Mouse (Mus musculus) MEL (cell line): ENCODE data around the gene Cib4. TPM values are rescaled to one million over a fixed set of nuclear protein-coding genes. Genes with fewer than 3 reads are reported as not detected.
A peak's percentile ranks its signal among the peaks of the same experiment; 100 is the strongest.

Experiments
- DNase-seq: peaks from one replicate; pipeline ENCODE4 v3.0.0; 2011; ENCODE audit warnings: low read depth, low spot score
- H3K27ac ChIP-seq: 2 replicates; pipeline ENCODE4 v1.5.1; 2012; ENCODE audit warnings: low read depth, mild to moderate bottlenecking, control low read depth, low read length, moderate library complexity; ENCODE audit not compliant: control insufficient read depth
- H3K27me3 ChIP-seq, 2 experiments: fragments of 150-350 bp in 1 of 2; sonication (generic) in 1 of 2; 2 replicates each; pipeline ENCODE4 v1.6.1; 2012; ENCODE audit warnings: low read length in 2 of 2, mild to moderate bottlenecking in 2 of 2, improper control_type of control experiment in 1 of 2, moderate library complexity in 1 of 2; ENCODE audit not compliant: insufficient read depth in 2 of 2, control insufficient read depth in 1 of 2
- H3K36me3 ChIP-seq, 2 experiments: 2 replicates each; pipeline ENCODE4 v1.6.1; 2012 to 2014; ENCODE audit warnings: low read length in 2 of 2, improper control_type of control experiment in 1 of 2, inconsistent platforms in 1 of 2, mild to moderate bottlenecking in 1 of 2; ENCODE audit not compliant: insufficient read depth in 2 of 2, control insufficient read depth in 1 of 2
- H3K4me1 ChIP-seq, 2 experiments: fragments of 150-350 bp in 1 of 2; sonication (generic) in 1 of 2; 2 replicates each; pipeline ENCODE4 v1.6.1; 2012; ENCODE audit warnings: low read length in 2 of 2, improper control_type of control experiment in 1 of 2, mild to moderate bottlenecking in 1 of 2; ENCODE audit not compliant: insufficient read depth in 2 of 2, control insufficient read depth in 1 of 2
- H3K4me3 ChIP-seq, 2 experiments: fragments of 150-350 bp in 1 of 2; sonication (generic) in 1 of 2; 2 replicates each; pipeline ENCODE4 v1.5.1; 2012; ENCODE audit warnings: low read depth in 2 of 2, low read length in 2 of 2, mild to moderate bottlenecking in 2 of 2, moderate library complexity in 2 of 2, control low read depth in 1 of 2, improper control_type of control experiment in 1 of 2; ENCODE audit not compliant: control insufficient read depth in 1 of 2, insufficient read depth in 1 of 2
- H3K79me2 ChIP-seq: 2 replicates; pipeline ENCODE4 v1.6.1; 2012; ENCODE audit warnings: mild to moderate bottlenecking, low read length, moderate library complexity; ENCODE audit not compliant: control insufficient read depth, poor library complexity, insufficient read depth
- H3K9ac ChIP-seq: 2 replicates; pipeline ENCODE4 v1.6.1; 2012; ENCODE audit warnings: low read depth, mild to moderate bottlenecking, control low read depth, low read length, moderate library complexity; ENCODE audit not compliant: control insufficient read depth, poor library complexity, severe bottlenecking
- H3K9me3 ChIP-seq: fragments of 150-350 bp; sonication (generic); replicated peaks from 2 replicates; pipeline ENCODE4 v1.6.1; 2012; ENCODE audit warnings: mild to moderate bottlenecking, low read length, improper control_type of control experiment, moderate library complexity; ENCODE audit not compliant: insufficient read depth
- BHLHE40 ChIP-seq: IDR thresholded peaks from 2 replicates; pipeline ENCODE4 v1.6.1; 2012; ENCODE audit warnings: low read depth, mild to moderate bottlenecking, inconsistent platforms, low read length, improper control_type of control experiment, borderline replicate concordance
- CHD1 ChIP-seq: IDR thresholded peaks from 2 replicates; pipeline ENCODE4 v1.6.1; 2012; ENCODE audit warnings: low read depth, mild to moderate bottlenecking, inconsistent platforms, low read length, improper control_type of control experiment
- CHD2 ChIP-seq: IDR thresholded peaks from 2 replicates; pipeline ENCODE4 v1.6.1; 2011; ENCODE audit warnings: low read length, improper control_type of control experiment
- CTCF ChIP-seq, 3 experiments: IDR thresholded peaks in 2 of 3; conservative IDR thresholded peaks in 1 of 3; 2 replicates each; pipeline ENCODE4 v1.5.1; 2011 to 2012; ENCODE audit warnings: low read length in 3 of 3, low read depth in 2 of 3, mild to moderate bottlenecking in 2 of 3, improper control_type of control experiment in 1 of 3, inconsistent platforms in 1 of 3, mixed read lengths in 1 of 3, moderate library complexity in 1 of 3; ENCODE audit not compliant: control insufficient read depth in 1 of 3, insufficient read depth in 1 of 3, poor library complexity in 1 of 3, severe bottlenecking in 1 of 3
- E2F4 ChIP-seq: IDR thresholded peaks from 2 replicates; pipeline ENCODE4 v1.6.1; 2011; ENCODE audit warnings: low read depth, low read length, improper control_type of control experiment, borderline replicate concordance
- ELF1 ChIP-seq: IDR thresholded peaks from 2 replicates; pipeline ENCODE4 v1.6.1; 2014; ENCODE audit warnings: low read depth, mild to moderate bottlenecking, inconsistent platforms, low read length, improper control_type of control experiment, moderate library complexity
- EP300 ChIP-seq, 2 experiments: IDR thresholded peaks; 2 replicates each; pipeline ENCODE4 v1.6.1; 2011; ENCODE audit warnings: improper control_type of control experiment in 2 of 2, low read length in 2 of 2, low read depth in 1 of 2, mild to moderate bottlenecking in 1 of 2
- ETS1 ChIP-seq: IDR thresholded peaks from 2 replicates; pipeline ENCODE4 v1.6.1; 2012; ENCODE audit warnings: low read depth, mild to moderate bottlenecking, inconsistent platforms, low read length, improper control_type of control experiment, moderate library complexity
- GABPA ChIP-seq: IDR thresholded peaks from 2 replicates; pipeline ENCODE4 v1.6.1; 2012; ENCODE audit warnings: low read depth, mild to moderate bottlenecking, inconsistent platforms, low read length, improper control_type of control experiment, moderate library complexity
- GATA1 ChIP-seq: IDR thresholded peaks from 2 replicates; pipeline ENCODE4 v1.6.1; 2011; ENCODE audit warnings: low read depth, low read length, improper control_type of control experiment
- HCFC1 ChIP-seq: IDR thresholded peaks from 2 replicates; pipeline ENCODE4 v1.6.1; 2012; ENCODE audit warnings: low read depth, mild to moderate bottlenecking, inconsistent platforms, low read length, improper control_type of control experiment, moderate library complexity
- KAT2A ChIP-seq: conservative IDR thresholded peaks from 2 replicates; pipeline ENCODE4 v1.6.1; 2012; ENCODE audit warnings: low read depth, low read length, improper control_type of control experiment, inconsistent platforms
- MAFK ChIP-seq: IDR thresholded peaks from 2 replicates; pipeline ENCODE4 v1.6.1; 2011; ENCODE audit warnings: low read depth, mild to moderate bottlenecking, low read length, improper control_type of control experiment, borderline replicate concordance
- MAX ChIP-seq: IDR thresholded peaks from 2 replicates; pipeline ENCODE4 v1.6.1; 2011; ENCODE audit warnings: low read length, improper control_type of control experiment
- MAZ ChIP-seq: IDR thresholded peaks from 2 replicates; pipeline ENCODE4 v1.6.1; 2012; ENCODE audit warnings: low read depth, mild to moderate bottlenecking, inconsistent platforms, low read length, improper control_type of control experiment
- MEF2A ChIP-seq: IDR thresholded peaks from 2 replicates; pipeline ENCODE4 v1.6.1; 2014; ENCODE audit warnings: low read depth, mild to moderate bottlenecking, inconsistent platforms, low read length, improper control_type of control experiment; ENCODE audit not compliant: poor library complexity, insufficient replicate concordance, severe bottlenecking; ENCODE audit errors: extremely low read depth
- MXI1 ChIP-seq: IDR thresholded peaks from 2 replicates; pipeline ENCODE4 v1.6.1; 2011; ENCODE audit warnings: mild to moderate bottlenecking, low read depth, low read length, improper control_type of control experiment
- MYB ChIP-seq: IDR thresholded peaks from 2 replicates; pipeline ENCODE4 v1.6.1; 2011; ENCODE audit warnings: mild to moderate bottlenecking, low read depth, low read length, improper control_type of control experiment
- MYC ChIP-seq: IDR thresholded peaks from 2 replicates; pipeline ENCODE4 v1.6.1; 2011; ENCODE audit warnings: low read depth, mild to moderate bottlenecking, low read length, improper control_type of control experiment, moderate library complexity
- NELFE ChIP-seq: IDR thresholded peaks from 2 replicates; pipeline ENCODE4 v1.6.1; 2011; ENCODE audit warnings: low read depth, low read length, improper control_type of control experiment
- NRF1 ChIP-seq: IDR thresholded peaks from 2 replicates; pipeline ENCODE4 v1.6.1; 2014; ENCODE audit warnings: low read depth, mild to moderate bottlenecking, inconsistent platforms, low read length, improper control_type of control experiment, moderate library complexity; ENCODE audit not compliant: poor library complexity, insufficient read depth, severe bottlenecking
- POLR2A ChIP-seq, 2 experiments: IDR thresholded peaks; 2 replicates each; pipeline ENCODE4 v1.6.1; 2011 to 2012; ENCODE audit warnings: low read length in 2 of 2, mild to moderate bottlenecking in 2 of 2, control low read depth in 1 of 2, improper control_type of control experiment in 1 of 2, low read depth in 1 of 2, moderate library complexity in 1 of 2; ENCODE audit not compliant: control insufficient read depth in 1 of 2, insufficient read depth in 1 of 2, poor library complexity in 1 of 2
- POLR2AphosphoS2 ChIP-seq: IDR thresholded peaks from 2 replicates; pipeline ENCODE4 v1.6.1; 2011; ENCODE audit warnings: low read length, improper control_type of control experiment
- POLR2AphosphoS5 ChIP-seq: IDR thresholded peaks from 2 replicates; pipeline ENCODE4 v1.6.1; 2012; ENCODE audit warnings: low read depth, borderline replicate concordance, mild to moderate bottlenecking, inconsistent platforms, low read length, moderate library complexity, mixed read lengths
- RAD21 ChIP-seq: IDR thresholded peaks from 2 replicates; pipeline ENCODE4 v1.6.1; 2011; ENCODE audit warnings: mild to moderate bottlenecking, low read depth, low read length, improper control_type of control experiment
- RCOR1 ChIP-seq: IDR thresholded peaks from 2 replicates; pipeline ENCODE4 v1.6.1; 2012; ENCODE audit warnings: low read depth, mild to moderate bottlenecking, inconsistent platforms, low read length, improper control_type of control experiment
- SIN3A ChIP-seq: IDR thresholded peaks from 2 replicates; pipeline ENCODE4 v1.6.1; 2012; ENCODE audit warnings: low read length, improper control_type of control experiment, inconsistent platforms
- SMC3 ChIP-seq: IDR thresholded peaks from 2 replicates; pipeline ENCODE4 v1.6.1; 2011; ENCODE audit warnings: low read depth, low read length, improper control_type of control experiment
- TAL1 ChIP-seq: IDR thresholded peaks from 2 replicates; pipeline ENCODE4 v1.6.1; 2012; ENCODE audit warnings: mild to moderate bottlenecking, inconsistent platforms, low read length, moderate library complexity, mixed read lengths
- TBP ChIP-seq: IDR thresholded peaks from 2 replicates; pipeline ENCODE4 v1.8.0; 2011; ENCODE audit warnings: low read depth, low read length, improper control_type of control experiment
- TCF12 ChIP-seq: IDR thresholded peaks from 2 replicates; pipeline ENCODE4 v1.6.1; 2014; ENCODE audit warnings: low read depth, mild to moderate bottlenecking, inconsistent platforms, low read length, improper control_type of control experiment, moderate library complexity
- UBTF ChIP-seq: IDR thresholded peaks from 2 replicates; pipeline ENCODE4 v1.6.1; 2012; ENCODE audit warnings: low read depth, mild to moderate bottlenecking, inconsistent platforms, low read length, improper control_type of control experiment, moderate library complexity, borderline replicate concordance; ENCODE audit not compliant: insufficient read depth
- USF1 ChIP-seq: IDR thresholded peaks from 2 replicates; pipeline ENCODE4 v1.6.1; 2014; ENCODE audit warnings: low read depth, mild to moderate bottlenecking, inconsistent platforms, low read length, improper control_type of control experiment, moderate library complexity
- USF2 ChIP-seq, 2 experiments: IDR thresholded peaks; 2 replicates each; pipeline ENCODE4 v1.6.1; 2011 to 2012; ENCODE audit warnings: improper control_type of control experiment in 2 of 2, low read length in 2 of 2, borderline replicate concordance in 1 of 2, inconsistent platforms in 1 of 2, low read depth in 1 of 2, mild to moderate bottlenecking in 1 of 2; ENCODE audit not compliant: insufficient read depth in 1 of 2
- ZC3H11A ChIP-seq: IDR thresholded peaks from 2 replicates; pipeline ENCODE4 v1.6.1; 2012; ENCODE audit warnings: low read depth, mild to moderate bottlenecking, inconsistent platforms, low read length, improper control_type of control experiment
- ZKSCAN1 ChIP-seq: IDR thresholded peaks from 2 replicates; pipeline ENCODE4 v1.6.1; 2012; ENCODE audit warnings: low read depth, mild to moderate bottlenecking, inconsistent platforms, low read length, improper control_type of control experiment, moderate library complexity
- ZMIZ1 ChIP-seq: IDR thresholded peaks from 2 replicates; pipeline ENCODE4 v1.6.1; 2012; ENCODE audit warnings: low read depth, mild to moderate bottlenecking, inconsistent platforms, low read length, improper control_type of control experiment, moderate library complexity
- ZNF384 ChIP-seq: IDR thresholded peaks from 2 replicates; pipeline ENCODE4 v1.6.1; 2012; ENCODE audit warnings: low read depth, mild to moderate bottlenecking, inconsistent platforms, low read length, improper control_type of control experiment
- polyA plus RNA-seq, 2 experiments: library from polyadenylated mRNA; stranded (reverse) in 1 of 2; unstranded in 1 of 2; fragments of >175 nt in 1 of 2; fragments of >200 nt in 1 of 2; gene quantifications; 2 replicates each; pipeline versions ENCODE4 v1.2.1 to v1.2.4; 2012; ENCODE audit warnings: low replicate concordance in 2 of 2, low read depth in 1 of 2; ENCODE audit not compliant: insufficient read length in 2 of 2, insufficient read depth in 1 of 2, missing spikeins in 1 of 2
- total RNA-seq: library from RNA; depleted of rRNA; stranded (reverse); fragments of 300-350 nt; gene quantifications from 2 replicates; pipeline ENCODE4 v1.2.3, GENCODE M21; 2012

Cib4 gene
- total and polyA plus RNA-seq, 3 experiments: not detected

DNA sequence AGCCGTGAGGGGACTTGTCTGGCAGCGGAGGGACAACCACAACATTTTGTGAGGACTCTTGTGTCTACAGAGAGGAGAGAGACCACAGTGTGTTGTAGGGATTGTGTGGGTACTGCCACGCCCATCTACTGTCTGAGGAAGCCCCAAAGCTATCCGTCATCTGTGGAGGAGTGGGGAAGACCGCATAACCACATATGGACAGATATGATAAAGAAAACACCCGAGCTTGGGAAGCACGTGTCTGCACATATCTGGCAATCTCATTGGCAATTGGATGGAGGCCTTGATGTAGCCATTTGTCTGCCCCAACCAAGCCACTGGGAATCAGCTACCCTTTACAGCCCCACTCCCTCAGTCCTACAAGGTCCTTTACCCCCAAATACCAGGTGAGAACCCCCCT, 30.6 kb upstream of the Cib4 start:
- H3K27ac ChIP-seq: no peak overlapping the region
- no peak overlapping the region for H3K9ac ChIP-seq
- H3K36me3 ChIP-seq: peaks cover 0 to 13% of the 10 kb centered on the region in 2 experiments; a peak in 2 of 4 replicates
- peak; percentile 90 for DNase-seq
- no peaks in the 10 kb centered on the region for H3K9me3 ChIP-seq
- peaks cover 4 to 7% of the 10 kb centered on the region in 2 experiments; a peak in 3 of 4 replicates for H3K27me3 ChIP-seq
- H3K4me1 ChIP-seq: peaks cover 2 to 14% of the 10 kb centered on the region in 2 experiments; a peak in 3 of 4 replicates
- no peaks in the 10 kb centered on the region for H3K79me2 ChIP-seq
- H3K4me3 ChIP-seq: no peak overlapping the region
- peak; percentile 90 for TF ChIP-seq SIN3A
- TF ChIP-seq POLR2AphosphoS2: no peak
- no peak for TF ChIP-seq MYB
- peak; percentile 45; the same call in 1 of the 2 replicates for TF ChIP-seq TBP
- TF ChIP-seq ELF1: no peak
- peak; percentile 97 for TF ChIP-seq MAX
- no peak for TF ChIP-seq CTCF (IDR thresholded peaks at IDR 0.05 in 2 of 3, conservative IDR thresholded peaks at IDR 0.05 in 1 of 3; ENCODE audit: control insufficient read depth in 1 of 3, insufficient read depth in 1 of 3, low read depth in 2 of 3, low read length in 3 of 3, poor library complexity in 1 of 3, severe bottlenecking in 1 of 3)
- TF ChIP-seq CHD1: no peak
- peak; percentile 98 for TF ChIP-seq BHLHE40
- TF ChIP-seq ZC3H11A: no peak
- peak; percentile 97 for TF ChIP-seq MYC
- peak; percentile 94 for TF ChIP-seq RCOR1
- no peak for TF ChIP-seq ZNF384
- no peak for TF ChIP-seq ZMIZ1
- no peak for TF ChIP-seq POLR2AphosphoS5
- peak; percentile 85 for TF ChIP-seq USF1
- peak; percentile 90 for TF ChIP-seq ETS1
- no peak for TF ChIP-seq HCFC1
- peak; percentile 84 for TF ChIP-seq TCF12
- no peak for TF ChIP-seq NELFE
- no peak for TF ChIP-seq UBTF
- no peak for TF ChIP-seq NRF1
- no peak for TF ChIP-seq USF2 (IDR thresholded peaks at IDR 0.05; ENCODE audit: borderline replicate concordance in 1 of 2, insufficient read depth in 1 of 2, low read depth in 1 of 2, low read length in 2 of 2)
- no peak for TF ChIP-seq CHD2
- no peak for TF ChIP-seq KAT2A
- TF ChIP-seq SMC3: no peak
- TF ChIP-seq E2F4: no peak
- TF ChIP-seq EP300 (IDR thresholded peaks at IDR 0.05; ENCODE audit: low read depth in 1 of 2, low read length in 2 of 2): peak; percentile 86 to 92
- TF ChIP-seq MAFK: peak; percentile 69; the same call in 1 of the 2 replicates
- TF ChIP-seq POLR2A (IDR thresholded peaks at IDR 0.05; ENCODE audit: control insufficient read depth in 1 of 2, insufficient read depth in 1 of 2, low read depth in 1 of 2, low read length in 2 of 2, poor library complexity in 1 of 2): no peak
- TF ChIP-seq GATA1: peak; percentile 95
- no peak for TF ChIP-seq ZKSCAN1
- TF ChIP-seq RAD21: no peak
- TF ChIP-seq MAZ: no peak
- TF ChIP-seq MXI1: peak; percentile 90
- TF ChIP-seq MEF2A: no peak
- peak; percentile 91 for TF ChIP-seq TAL1
- no peak for TF ChIP-seq GABPA
